Mouse (Mus musculus) heart, adult 18-20 months (tissue): ENCODE measurements around the gene Nbeal2. TPM values are rescaled to one million over a fixed set of nuclear protein-coding genes. Genes with fewer than 3 reads are reported as not detected.

Experiments used
- DNase-seq, 2 experiments: peaks; one replicate each; pipeline ENCODE4 v3.0.0; 2021 to 2022; ENCODE audit warnings: mixed read lengths in 1 of 2
- total RNA-seq, 2 experiments: library from RNA; stranded (reverse); gene quantifications; 2 replicates each; pipeline ENCODE4 v1.2.3; 2021

Gene Nbeal2
- total RNA-seq, 2 experiments from 2014 or later: 6.8 to 7.6 TPM

DNA sequence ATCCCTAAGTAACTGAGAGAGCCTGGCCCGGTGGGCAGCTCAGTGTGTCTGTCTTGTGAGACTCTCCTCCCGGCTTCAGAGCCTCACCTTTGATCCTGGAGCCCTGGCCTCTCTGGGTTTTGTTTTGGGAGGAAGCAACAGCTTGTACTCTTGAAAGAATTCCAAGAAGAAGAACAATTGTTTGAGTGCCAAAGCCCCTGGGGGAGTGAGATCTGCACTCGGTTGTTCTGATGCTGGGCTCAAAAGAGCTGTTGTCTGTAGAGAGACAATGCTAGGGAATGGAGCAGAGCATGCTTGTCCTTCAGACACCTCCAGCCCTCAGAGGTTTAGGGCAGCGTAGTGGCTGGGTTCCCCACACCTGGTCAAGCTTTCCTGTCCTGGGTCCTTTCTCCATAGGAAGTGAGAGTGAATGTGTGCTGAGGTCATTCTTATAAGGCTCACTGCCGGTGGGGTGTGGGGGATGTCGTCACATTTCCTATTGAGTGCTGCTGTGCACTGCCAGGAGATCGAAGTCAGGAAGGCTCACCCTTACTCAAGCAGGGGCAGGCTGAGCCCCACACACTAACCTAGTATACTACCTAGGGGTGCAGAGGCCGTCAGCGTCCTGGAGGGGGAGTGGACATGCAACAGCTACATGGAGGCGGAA, 19.3 kb upstream of the Nbeal2 start:
- DNase-seq: peak in 1 of 2 experiments; percentile 68

DNA sequence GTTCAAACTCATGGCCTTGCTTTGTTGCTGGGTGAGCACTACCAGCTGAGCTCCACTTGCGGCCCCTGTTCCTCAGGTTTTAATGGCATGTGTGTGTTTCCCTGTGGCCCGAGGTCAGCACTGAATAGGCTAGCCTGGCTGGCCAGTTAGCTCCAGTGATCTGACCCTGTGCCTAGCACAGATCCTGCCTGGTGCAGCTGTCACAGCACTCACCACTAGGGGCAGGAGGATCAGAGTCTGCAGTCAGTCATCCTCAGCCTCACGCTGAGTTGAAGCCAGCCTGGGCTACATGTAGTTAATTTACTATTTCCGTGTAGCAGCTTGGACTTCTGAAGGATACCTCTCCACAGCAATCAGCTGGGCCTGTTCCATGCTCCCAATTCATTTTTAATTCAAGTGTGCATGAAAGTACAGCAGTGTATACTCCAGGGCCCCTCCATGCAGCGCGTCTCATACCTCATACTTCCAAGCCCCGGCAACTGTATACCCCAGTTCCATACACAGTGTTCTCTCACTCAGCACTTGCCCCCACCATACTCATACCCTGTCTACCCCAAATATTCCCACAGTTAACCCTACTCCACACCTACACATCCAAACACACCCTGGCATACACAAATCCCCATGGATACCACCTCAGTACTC, 18.6 kb upstream of the Nbeal2 start:
- DNase-seq: peak; percentile 61 to 63

GRCm38 (mm10) chr9:110669785-110670184, 15.8 kb upstream of the Nbeal2 start:
- no peak for DNase-seq

DNA sequence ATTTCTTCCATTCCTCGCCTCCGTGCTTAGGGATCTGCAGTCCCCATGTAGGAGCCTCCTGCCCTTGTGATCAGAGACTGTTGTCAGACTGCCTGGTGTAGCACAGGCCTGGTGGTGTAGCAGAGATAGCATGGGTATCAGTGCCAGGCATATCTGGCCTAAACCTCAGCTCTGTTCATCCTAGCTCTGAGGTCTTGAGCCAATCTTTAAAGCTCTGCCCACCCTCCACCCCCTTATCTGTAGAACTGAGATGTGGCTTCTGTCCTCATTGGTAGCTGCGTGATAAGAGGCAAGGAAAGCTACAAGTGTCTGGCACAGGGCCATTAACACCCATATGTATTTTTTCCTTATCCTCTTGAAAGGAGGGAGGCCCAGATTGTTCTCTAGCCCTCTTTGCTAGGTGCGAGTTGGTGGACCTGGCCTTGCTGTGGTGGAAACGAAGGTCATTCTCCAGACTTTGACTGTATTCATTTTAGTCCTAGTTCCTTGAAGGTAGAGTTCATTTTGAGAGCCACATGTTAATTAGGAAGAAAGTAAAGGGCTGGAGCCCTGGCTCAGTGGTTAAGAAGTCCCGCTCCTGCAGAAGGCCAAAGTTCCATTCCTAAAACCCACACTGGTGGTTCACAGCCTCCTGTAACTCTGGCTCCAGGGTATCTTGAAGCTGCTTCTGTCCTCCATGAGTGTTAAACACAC, 14.8 kb upstream of the Nbeal2 start:
- DNase-seq: no peak

DNA sequence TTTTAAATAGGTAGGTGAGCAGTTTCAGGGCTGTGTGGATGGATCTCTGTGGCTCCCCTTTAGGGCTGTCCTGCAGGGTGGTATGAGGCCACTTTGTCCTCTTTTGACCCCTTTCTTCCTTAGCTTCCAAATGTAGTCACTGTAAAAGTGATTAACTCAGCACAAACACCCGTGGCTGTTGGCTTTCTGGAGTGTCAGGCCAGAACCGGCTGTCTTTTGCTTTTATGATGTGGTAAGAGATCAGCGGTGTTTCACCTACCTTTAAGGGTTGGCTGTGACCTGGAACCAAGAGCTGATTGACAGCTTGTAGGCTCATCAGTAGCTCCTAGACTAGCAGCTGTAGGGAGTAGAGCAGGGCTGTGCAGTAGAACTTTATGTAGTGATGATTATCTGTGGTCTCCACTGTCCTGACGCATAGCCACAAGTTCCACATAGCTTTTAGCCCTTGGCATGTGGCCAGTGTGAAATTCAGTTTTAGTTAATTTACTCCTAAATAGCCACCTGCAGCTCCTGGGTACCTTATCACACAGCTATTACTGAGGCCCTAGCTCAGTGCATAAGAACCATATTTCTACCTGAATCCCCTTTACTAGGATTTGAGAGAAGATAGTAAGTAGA, 13.4 kb upstream of the Nbeal2 start:
- DNase-seq: no peak

DNA sequence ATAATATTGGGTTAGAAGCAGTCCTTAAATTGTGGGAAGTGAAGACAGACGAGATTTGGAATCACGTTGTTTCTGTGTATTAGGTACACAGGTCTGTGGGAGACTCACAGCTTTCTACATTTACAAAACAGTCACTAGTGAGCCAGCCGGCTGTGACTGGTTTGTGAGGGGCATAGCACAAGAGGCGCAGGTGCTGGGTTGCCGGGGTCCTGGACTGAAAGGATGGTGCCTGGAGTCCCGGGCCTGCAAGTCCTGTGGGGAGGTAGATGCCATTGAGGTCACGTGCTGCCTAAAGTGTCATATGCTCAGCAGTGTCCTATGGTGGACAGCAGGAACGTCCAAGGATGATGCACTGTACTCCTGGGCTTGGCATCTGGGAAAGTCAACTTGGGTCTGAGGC, 12.4 kb upstream of the Nbeal2 start:
- no peak for DNase-seq

GRCm38 (mm10) chr9:110665912-110666311, 12.0 kb upstream of the Nbeal2 start:
- peak; percentile 56 to 76 for DNase-seq

GRCm38 (mm10) chr9:110662844-110663243, 8.9 kb upstream of the Nbeal2 start:
- DNase-seq: no peak

DNA sequence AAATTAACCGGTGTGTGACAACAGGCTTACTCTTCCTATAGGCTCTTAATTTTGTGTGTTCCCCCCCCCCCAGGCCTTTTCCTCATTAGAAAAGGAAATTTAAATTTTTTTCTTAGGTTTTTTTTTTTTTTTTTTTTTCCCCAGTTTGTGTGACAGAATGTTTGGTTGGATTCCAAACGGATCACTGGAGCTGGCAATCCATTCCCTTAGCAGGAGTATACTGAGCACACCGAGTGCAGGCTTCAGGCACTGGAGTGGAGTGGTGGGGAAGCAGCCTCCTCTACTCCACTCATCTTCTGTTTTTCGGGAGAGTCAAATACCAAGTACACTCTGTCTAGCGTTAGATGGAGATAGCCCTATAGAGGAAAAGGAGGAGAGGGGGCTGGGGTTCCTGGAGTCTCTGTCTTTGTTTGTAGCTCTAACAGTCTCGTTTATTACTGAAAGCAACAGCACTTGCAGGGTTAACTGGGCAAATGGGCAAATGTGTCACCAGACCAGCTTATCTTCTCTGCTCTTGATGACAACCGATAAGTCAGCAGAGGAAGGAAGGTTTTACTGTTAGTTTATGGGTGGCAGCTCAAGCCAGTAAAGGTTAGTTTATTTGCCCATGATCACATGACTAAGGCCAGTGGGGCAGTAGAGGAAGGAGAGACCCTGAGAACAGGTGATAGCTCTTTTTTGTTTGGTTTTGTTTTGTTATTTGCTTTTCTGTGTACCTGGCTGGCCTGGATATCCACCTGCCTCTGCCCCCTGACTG, 7.1 kb upstream of the Nbeal2 start:
- DNase-seq: no peak

GRCm38 (mm10) chr9:110660208-110660607, 6.2 kb upstream of the Nbeal2 start:
- no peak for DNase-seq

GRCm38 (mm10) chr9:110659521-110659920, 5.6 kb upstream of the Nbeal2 start:
- DNase-seq: no peak

GRCm38 (mm10) chr9:110657474-110658078, 3.6 kb upstream of the Nbeal2 start:
- DNase-seq: peak; percentile 73 to 84

DNA sequence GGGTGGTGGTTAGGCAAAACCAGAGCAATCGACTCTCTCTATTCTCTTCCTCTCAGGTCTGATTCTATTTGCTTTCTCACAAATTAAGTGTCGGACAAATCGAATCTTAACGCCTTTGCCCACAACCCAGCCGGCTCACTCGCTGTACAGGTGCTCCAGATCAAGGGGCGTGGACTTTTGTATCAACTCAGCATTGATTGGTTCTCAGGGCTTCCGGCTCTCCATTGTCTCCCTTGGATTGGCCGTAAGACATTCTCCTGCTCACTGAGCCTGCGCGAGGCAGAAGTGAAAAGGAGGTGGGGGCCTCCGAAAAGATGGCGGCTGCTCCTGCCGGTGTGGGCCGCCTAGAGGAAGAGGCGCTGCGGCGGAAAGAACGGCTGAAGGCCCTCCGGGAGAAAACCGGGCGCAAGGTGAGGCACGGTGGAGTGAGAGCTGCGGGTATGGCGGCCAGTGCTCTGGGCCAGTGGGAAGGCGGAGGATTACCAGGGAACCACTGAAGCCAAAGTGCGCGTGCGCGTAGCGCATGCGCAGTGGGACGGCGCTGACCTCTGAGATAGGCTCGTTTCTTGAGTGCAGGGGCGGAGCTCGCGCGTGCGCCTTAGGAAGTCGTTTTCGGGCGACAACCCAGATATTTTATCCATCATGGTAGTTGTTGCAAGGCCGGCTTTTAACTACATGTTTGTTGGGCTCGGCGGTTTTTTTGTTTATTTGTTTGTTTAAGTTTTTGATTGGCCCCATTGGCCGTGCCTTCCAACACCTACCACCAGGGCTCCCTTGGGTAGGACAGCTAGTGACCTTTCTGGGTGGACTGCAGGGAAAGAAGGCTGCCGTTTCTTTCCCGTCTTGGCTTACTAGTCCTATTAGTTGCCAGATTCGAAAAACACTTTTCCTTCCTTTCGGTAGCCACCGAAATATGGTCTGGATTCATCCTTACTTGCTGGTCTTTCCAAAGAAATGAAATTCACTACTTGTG, 2.6 kb upstream of the Nbeal2 start, which contains the start of gene Ccdc12:
Gene Ccdc12, plus strand, starts transcription at position 255 of the 973 bp plus-strand sequence.
- DNase-seq: peak; percentile 97 to 98

DNA sequence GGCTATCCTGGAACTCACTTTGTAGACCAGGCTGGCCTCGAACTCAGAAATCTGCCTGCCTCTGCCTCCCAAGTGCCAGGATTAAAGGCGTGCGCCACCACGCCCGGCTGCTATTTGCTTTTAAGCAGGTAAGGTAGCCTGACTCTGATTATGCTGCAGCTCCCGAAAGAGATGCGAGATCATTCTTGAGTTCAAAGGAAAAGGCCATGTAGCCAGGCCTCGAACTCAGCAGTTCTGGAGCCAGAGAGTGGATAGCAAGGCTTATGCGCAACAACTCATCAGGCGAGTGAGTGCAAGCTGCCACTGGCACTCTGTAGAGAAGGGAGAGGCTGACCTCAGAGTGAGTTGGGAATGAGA, 1.7 kb upstream of the Nbeal2 start:
- DNase-seq: no peak

DNA sequence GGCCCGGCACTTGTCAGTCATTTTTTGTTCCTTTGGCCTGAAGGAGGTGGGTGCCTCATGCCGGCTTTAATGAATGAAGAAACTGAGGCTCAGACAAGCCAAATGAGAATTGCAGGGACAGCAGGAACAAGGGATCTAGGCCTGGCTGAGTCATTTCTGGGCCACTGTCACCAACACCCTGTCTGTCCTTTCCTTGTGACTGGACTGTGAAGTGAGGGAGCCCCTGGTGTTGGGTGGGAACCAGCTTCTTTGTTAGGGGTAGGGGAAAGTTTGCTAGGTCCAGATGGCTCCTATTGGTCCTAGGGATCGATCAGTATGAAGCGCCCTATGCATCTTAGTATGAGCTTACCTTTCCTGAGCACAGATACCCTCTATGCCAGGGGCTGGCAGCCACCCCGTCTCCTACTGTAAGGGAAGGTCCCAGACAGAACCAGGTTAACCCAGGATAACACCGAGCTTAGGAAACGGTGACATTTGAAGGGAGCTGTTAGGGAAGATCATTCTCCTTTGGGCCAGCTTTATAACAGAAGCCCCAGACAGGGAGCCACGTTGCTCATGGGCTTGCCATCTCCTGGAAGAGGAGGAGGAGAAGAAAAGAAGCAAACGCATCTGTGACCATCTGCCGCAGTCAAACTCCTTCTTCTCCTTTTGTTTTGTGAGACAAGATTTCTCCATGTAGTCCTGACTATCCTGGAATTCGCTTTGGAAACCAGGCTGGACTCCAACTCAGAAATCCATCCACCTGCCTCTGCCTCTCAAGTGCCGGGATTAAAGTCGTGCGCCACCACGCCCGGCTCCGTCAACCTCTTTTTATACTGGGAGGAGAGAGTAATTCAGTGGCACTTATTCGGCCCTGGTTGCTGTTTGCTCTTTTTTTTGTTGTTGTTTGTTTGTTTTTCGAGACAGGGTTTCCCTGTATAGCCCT, 1.0 kb upstream of the Nbeal2 start:
- no peak for DNase-seq

GRCm38 (mm10) chr9:110652963-110653654, 852 bp downstream of the Nbeal2 start:
- DNase-seq: no peak

DNA sequence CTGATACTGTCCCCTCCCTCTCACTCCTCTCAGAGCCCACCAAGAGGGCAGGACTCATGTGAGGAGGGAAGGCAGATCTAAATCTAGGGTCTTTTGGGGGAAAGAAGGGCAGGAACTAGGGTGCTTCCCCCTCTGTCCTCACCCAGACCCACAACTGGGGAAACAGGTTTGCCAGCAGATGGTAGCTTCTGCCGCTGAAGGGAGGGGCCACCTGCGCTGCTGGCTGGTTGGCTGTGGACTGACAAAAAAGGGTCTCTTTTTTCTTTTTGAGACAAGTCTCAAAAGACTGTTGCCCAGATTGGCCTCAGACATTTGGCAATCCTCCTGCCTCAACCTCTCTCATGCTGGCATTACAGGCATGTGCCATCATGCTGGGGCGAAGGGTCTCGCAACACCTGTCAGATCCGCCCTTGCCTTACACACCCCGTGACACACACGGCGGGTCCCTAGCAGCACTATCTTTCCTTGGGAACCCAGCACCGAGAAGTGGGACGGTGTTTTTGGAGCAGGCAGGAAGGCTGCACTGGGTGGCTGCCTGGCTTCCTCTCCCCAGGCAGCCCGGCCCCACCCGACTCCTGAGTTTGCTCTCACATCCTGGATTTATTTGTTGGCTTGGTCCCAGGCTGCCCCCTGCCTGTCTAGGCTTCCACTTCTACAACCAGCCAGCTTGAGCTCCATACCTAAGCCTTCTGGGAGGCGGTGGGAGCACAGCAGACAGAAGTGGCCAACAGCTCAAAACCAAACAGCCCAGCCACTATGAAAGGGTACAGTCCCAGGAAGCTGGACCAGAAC, 1.8 kb downstream of the Nbeal2 start:
- DNase-seq: peak; percentile 61 to 81

GRCm38 (mm10) chr9:110649775-110650174, 4.2 kb downstream of the Nbeal2 start:
- DNase-seq: no peak
